Mouse (Mus musculus): Measurements from ENCODE around the gene C130026I21Rik. TPM values are rescaled to one million over a fixed set of nuclear protein-coding genes. Genes with fewer than 3 reads are reported as not detected.
"Not testable (repeated sequence)": the region's sequence is repeated elsewhere in the genome, so short reads cannot be mapped to it uniquely, and the experiment has no call there.

C130026I21Rik gene
- polyA plus RNA-seq (2015; fragmentation: Nextera tagmentation; extraction: Ambion mirVana) = 0.21 and 0.26 TPM in 2 replicates

- not testable (repeated sequence) for H3K4me3 ChIP-seq; H3K27me3 ChIP-seq; H3K4me2 ChIP-seq; H3K4me1 ChIP-seq (replicated peaks); H3K27ac ChIP-seq (replicated peaks); H3K36me3 ChIP-seq; ATAC-seq (ENCODE audit: low FRiP score, low read depth); H3K9ac ChIP-seq; H3K9me3 ChIP-seq
- WGBS = no CpG with 5 or more reads among the region's 6 CpGs
Measured at GRCm38 (mm10) chr1:85270466-85270865, at the start of gene C130026I21Rik. Gene C130026I21Rik, minus strand, starts transcription at chr1:85270566.

- not testable (repeated sequence) for H3K9ac ChIP-seq; H3K36me3 ChIP-seq; H3K27me3 ChIP-seq; H3K4me1 ChIP-seq (replicated peaks); ATAC-seq (ENCODE audit: low FRiP score, low read depth); H3K4me3 ChIP-seq; H3K9me3 ChIP-seq; H3K27ac ChIP-seq (replicated peaks); H3K4me2 ChIP-seq
- WGBS = 43% methylated on average over 4 of the region's 5 CpGs
Measured at GRCm38 (mm10) chr1:85287063-85287462, 16.7 kb upstream of the C130026I21Rik start.

- not testable (repeated sequence) for H3K4me3 ChIP-seq; H3K27me3 ChIP-seq; H3K9ac ChIP-seq; H3K4me2 ChIP-seq; H3K4me1 ChIP-seq (replicated peaks); H3K36me3 ChIP-seq; ATAC-seq (ENCODE audit: low FRiP score, low read depth); H3K9me3 ChIP-seq; H3K27ac ChIP-seq (replicated peaks)
- WGBS = 78% methylated on average over 4 of the region's 5 CpGs
Measured at GRCm38 (mm10) chr1:85276421-85276820, 6.1 kb upstream of the C130026I21Rik start.

GRCm38 (mm10) chr1:85258634-85259033 lies 11.7 kb downstream of the C130026I21Rik start:
- H3K4me3 ChIP-seq; H3K9ac ChIP-seq; ATAC-seq (ENCODE audit: low FRiP score, low read depth); H3K4me1 ChIP-seq (replicated peaks); H3K36me3 ChIP-seq; H3K27ac ChIP-seq (replicated peaks); H3K4me2 ChIP-seq; H3K9me3 ChIP-seq; H3K27me3 ChIP-seq: not testable (repeated sequence)
- WGBS = 65% methylated on average over 2 of the region's 2 CpGs

- H3K9me3 ChIP-seq; H3K27me3 ChIP-seq; H3K4me2 ChIP-seq; H3K27ac ChIP-seq (replicated peaks); H3K36me3 ChIP-seq; H3K4me3 ChIP-seq; H3K4me1 ChIP-seq (replicated peaks); H3K9ac ChIP-seq; ATAC-seq (ENCODE audit: low FRiP score, low read depth): not testable (repeated sequence)
- 65% methylated on average over 2 of the region's 3 CpGs for WGBS
Measured at GRCm38 (mm10) chr1:85255217-85255616, 15.1 kb downstream of the C130026I21Rik start.

- whole genome bisulfite sequencing = 88% methylated on average over 4 of the region's 4 CpGs
Measured at GRCm38 (mm10) chr1:85251211-85251610, 19.2 kb downstream of the C130026I21Rik start.

GRCm38 (mm10) chr1:85248985-85249384 lies 21.4 kb downstream of the C130026I21Rik start:
- not testable (repeated sequence) for H3K27ac ChIP-seq (replicated peaks); H3K4me1 ChIP-seq (replicated peaks); H3K9ac ChIP-seq; H3K36me3 ChIP-seq; ATAC-seq (ENCODE audit: low FRiP score, low read depth); H3K27me3 ChIP-seq; H3K4me3 ChIP-seq; H3K4me2 ChIP-seq
- H3K9me3 ChIP-seq = peaks cover 16% of the 10 kb centered on the region
- WGBS = 66% methylated on average over 3 of the region's 3 CpGs

More at GRCm38 (mm10) chr1:85251211-85251610, 19.2 kb downstream of the C130026I21Rik start:
- not testable (repeated sequence) for H3K36me3 ChIP-seq; H3K9ac ChIP-seq; H3K4me1 ChIP-seq (replicated peaks); H3K4me2 ChIP-seq; ATAC-seq (ENCODE audit: low FRiP score, low read depth); H3K27ac ChIP-seq (replicated peaks); H3K4me3 ChIP-seq; H3K27me3 ChIP-seq
- H3K9me3 ChIP-seq = peaks cover 16% of the 10 kb centered on the region

GRCm38 (mm10) chr1:85246776-85247460 lies 23.4 kb downstream of the C130026I21Rik start:
- ATAC-seq (ENCODE audit: low FRiP score, low read depth); H3K36me3 ChIP-seq; H3K4me2 ChIP-seq; H3K4me1 ChIP-seq (replicated peaks); H3K9ac ChIP-seq; H3K27me3 ChIP-seq; H3K27ac ChIP-seq (replicated peaks); H3K4me3 ChIP-seq: not testable (repeated sequence)
- WGBS = 78% methylated on average over 8 of the region's 8 CpGs
- peaks cover 23% of the 10 kb centered on the region for H3K9me3 ChIP-seq

GRCm38 (mm10) chr1:85246266-85246665 lies 24.1 kb downstream of the C130026I21Rik start:
- H3K27ac ChIP-seq (replicated peaks); H3K9ac ChIP-seq; H3K27me3 ChIP-seq; H3K36me3 ChIP-seq; ATAC-seq (ENCODE audit: low FRiP score, low read depth); H3K4me1 ChIP-seq (replicated peaks); H3K4me2 ChIP-seq; H3K4me3 ChIP-seq: not testable (repeated sequence)
- H3K9me3 ChIP-seq = peaks cover 21% of the 10 kb centered on the region
- 86% methylated on average over 5 of the region's 5 CpGs for WGBS

- H3K9ac ChIP-seq; H3K4me2 ChIP-seq; H3K4me1 ChIP-seq (replicated peaks); H3K36me3 ChIP-seq; H3K4me3 ChIP-seq; ATAC-seq (ENCODE audit: low FRiP score, low read depth); H3K27ac ChIP-seq (replicated peaks); H3K27me3 ChIP-seq: not testable (repeated sequence)
- H3K9me3 ChIP-seq = peaks cover 21% of the 10 kb centered on the region
- 68% methylated on average over 3 of the region's 4 CpGs for WGBS
Measured at GRCm38 (mm10) chr1:85244941-85245340, 25.4 kb downstream of the C130026I21Rik start.

GRCm38 (mm10) chr1:85243023-85243422 lies 27.3 kb downstream of the C130026I21Rik start:
- ATAC-seq (ENCODE audit: low FRiP score, low read depth); H3K4me1 ChIP-seq (replicated peaks); H3K27me3 ChIP-seq; H3K27ac ChIP-seq (replicated peaks); H3K9ac ChIP-seq; H3K4me2 ChIP-seq; H3K4me3 ChIP-seq; H3K36me3 ChIP-seq: not testable (repeated sequence)
- H3K9me3 ChIP-seq = peaks cover 27% of the 10 kb centered on the region
- WGBS = 78% methylated on average over 2 of the region's 2 CpGs

GRCm38 (mm10) chr1:85239018-85239775 lies 31.2 kb downstream of the C130026I21Rik start:
- H3K4me1 ChIP-seq (replicated peaks); H3K27ac ChIP-seq (replicated peaks); H3K4me3 ChIP-seq; H3K27me3 ChIP-seq; H3K36me3 ChIP-seq; ATAC-seq (ENCODE audit: low FRiP score, low read depth); H3K4me2 ChIP-seq; H3K9ac ChIP-seq: not testable (repeated sequence)
- H3K9me3 ChIP-seq = peaks cover 22% of the 10 kb centered on the region
- 68% methylated on average over 4 of the region's 4 CpGs for WGBS
